Mouse (Mus musculus) R1 (cell line): ENCODE results near the gene Disp1.

Experiments used
- DNase-seq: peaks from one replicate; pipeline ENCODE4 v3.0.0-alpha.2; 2018; ENCODE audit warnings: low read depth, low spot score

Gene Disp1

GRCm38 (mm10) chr1:183220796-183221718, at the start of gene Disp1:
Gene Disp1, minus strand, starts transcription at chr1:183221522.
- peak; percentile 75 for DNase-seq

GRCm38 (mm10) chr1:183267666-183268065, 46.3 kb upstream of the Disp1 start:
- DNase-seq = no peak

- DNase-seq = no peak
Observed at GRCm38 (mm10) chr1:183265921-183266467, 44.7 kb upstream of the Disp1 start.

- peak; percentile 76 for DNase-seq
Observed at GRCm38 (mm10) chr1:183264145-183265008, 43.1 kb upstream of the Disp1 start.

- no peak for DNase-seq
Observed at GRCm38 (mm10) chr1:183252574-183252973, 31.3 kb upstream of the Disp1 start.

GRCm38 (mm10) chr1:183251818-183252217, 30.5 kb upstream of the Disp1 start:
- no peak for DNase-seq

- DNase-seq = no peak
Observed at GRCm38 (mm10) chr1:183250612-183251011, 29.3 kb upstream of the Disp1 start.

- no peak for DNase-seq
Observed at GRCm38 (mm10) chr1:183248144-183248543, 26.8 kb upstream of the Disp1 start.

GRCm38 (mm10) chr1:183243293-183243692, 22.0 kb upstream of the Disp1 start:
- DNase-seq = peak; percentile 62

GRCm38 (mm10) chr1:183237901-183238300, 16.6 kb upstream of the Disp1 start:
- DNase-seq = no peak

GRCm38 (mm10) chr1:183236460-183236859, 15.1 kb upstream of the Disp1 start:
- DNase-seq = no peak

- DNase-seq = no peak
Observed at GRCm38 (mm10) chr1:183233679-183234174, 12.4 kb upstream of the Disp1 start.

GRCm38 (mm10) chr1:183232985-183233678, 11.8 kb upstream of the Disp1 start:
- no peak for DNase-seq

GRCm38 (mm10) chr1:183227469-183227868, 6.1 kb upstream of the Disp1 start:
- no peak for DNase-seq

- DNase-seq = no peak
Observed at GRCm38 (mm10) chr1:183219021-183219420, 2.3 kb downstream of the Disp1 start.

- DNase-seq = no peak
Observed at GRCm38 (mm10) chr1:183216691-183217090, 4.6 kb downstream of the Disp1 start.

GRCm38 (mm10) chr1:183215706-183216105, 5.6 kb downstream of the Disp1 start:
- no peak for DNase-seq

GRCm38 (mm10) chr1:183213850-183214249, 7.5 kb downstream of the Disp1 start:
- DNase-seq = peak; percentile 41

GRCm38 (mm10) chr1:183212757-183213211, 8.5 kb downstream of the Disp1 start:
- peak; percentile 7 for DNase-seq

- peak; percentile 10 for DNase-seq
Observed at GRCm38 (mm10) chr1:183210115-183210514, 11.2 kb downstream of the Disp1 start.

GRCm38 (mm10) chr1:183207623-183208022, 13.7 kb downstream of the Disp1 start:
- DNase-seq = no peak
